Mouse (Mus musculus) spleen, adult 2 months (tissue): ENCODE data around the gene Golga5. TPM values are rescaled to one million over a fixed set of nuclear protein-coding genes. Genes with fewer than 3 reads are reported as not detected.

Experiments used
- DNase-seq, 2 experiments: peaks; one replicate each; pipeline versions ENCODE4 v3.0.0 to v3.0.0-alpha.2; 2012 to 2021; ENCODE audit warnings: low spot score in 2 of 2, low read depth in 1 of 2
- H3K27ac ChIP-seq: fragments of 200-500 bp; 2 replicates; pipeline ENCODE4 v1.5.1; 2012; ENCODE audit warnings: low read length, inconsistent platforms; ENCODE audit not compliant: insufficient read depth
- H3K27me3 ChIP-seq: fragments of 200-500 bp; 2 replicates; pipeline ENCODE4 v1.6.1; 2012; ENCODE audit warnings: mild to moderate bottlenecking, moderate library complexity, low read length, inconsistent platforms; ENCODE audit not compliant: control insufficient read depth, insufficient read depth
- H3K36me3 ChIP-seq: fragments of 200-500 bp; 2 replicates; pipeline ENCODE4 v1.6.1; 2012; ENCODE audit warnings: mild to moderate bottlenecking, low read length, inconsistent platforms; ENCODE audit not compliant: control insufficient read depth, insufficient read depth
- H3K4me1 ChIP-seq: fragments of 200-500 bp; 2 replicates; pipeline ENCODE4 v1.6.1; 2011; ENCODE audit warnings: inconsistent platforms; ENCODE audit not compliant: control insufficient read depth, insufficient read depth, insufficient read length
- H3K4me3 ChIP-seq: fragments of 200-500 bp; 2 replicates; pipeline ENCODE4 v1.5.1; 2011; ENCODE audit warnings: mild to moderate bottlenecking, inconsistent platforms; ENCODE audit not compliant: insufficient read depth, insufficient read length; ENCODE audit errors: extremely low read depth
- CTCF ChIP-seq: fragments of 200-500 bp; IDR thresholded peaks from 2 replicates; pipeline ENCODE4 v1.5.1; 2011; ENCODE audit warnings: mild to moderate bottlenecking, inconsistent platforms; ENCODE audit not compliant: insufficient read depth, insufficient read length, insufficient replicate concordance; ENCODE audit errors: extremely low read depth
- POLR2A ChIP-seq: fragments of 200-500 bp; IDR thresholded peaks from 2 replicates; pipeline ENCODE4 v1.6.1; 2011; ENCODE audit warnings: low read depth, low read length, inconsistent platforms
- WGBS: fragments of 180-500 bp; shearing (Covaris S2); methylation state at CpG from one replicate; pipeline ENCODE4 v1.1.7; 2018; 5-methylcytosine and 5-hydroxymethylcytosine counted together
- polyA plus RNA-seq: library from polyadenylated mRNA; depleted of rRNA; stranded (reverse); fragments of >200 nt; gene quantifications from 2 replicates; pipeline ENCODE4 v1.2.3, GENCODE M21; 2012

The Golga5 gene
- polyA plus RNA-seq, 1 experiment = 6.9 TPM

GRCm38 (mm10) chr12:102497905-102498304 lies 29.0 kb downstream of the Golga5 start:
- H3K36me3 ChIP-seq = peaks cover 31% of the 10 kb centered on the region
- no peaks in the 10 kb centered on the region for H3K27me3 ChIP-seq
- no peaks in the 10 kb centered on the region for H3K4me1 ChIP-seq
- H3K4me3 ChIP-seq = no peak overlapping the region
- H3K27ac ChIP-seq = no peak overlapping the region
- TF ChIP-seq CTCF (no peak), POLR2A (no peak)
- 31% methylated on average over 2 of the region's 2 CpGs for WGBS
- no peak for DNase-seq

- WGBS = 85% methylated on average over 8 of the region's 8 CpGs
- H3K4me3 ChIP-seq = no peak overlapping the region
- no peak for DNase-seq
- no peaks in the 10 kb centered on the region for H3K27me3 ChIP-seq
- peaks cover 24% of the 10 kb centered on the region for H3K36me3 ChIP-seq
- no peak overlapping the region for H3K27ac ChIP-seq
- H3K4me1 ChIP-seq = no peaks in the 10 kb centered on the region
- TF ChIP-seq CTCF (no peak), POLR2A (no peak)
Observed at GRCm38 (mm10) chr12:102498726-102499125, 29.8 kb downstream of the Golga5 start.

GRCm38 (mm10) chr12:102499210-102499609 lies 30.3 kb downstream of the Golga5 start:
- Histone ChIP-seq H3K4me1 (no peaks in the 10 kb centered on the region), H3K27ac (no peak overlapping the region), H3K36me3 (peaks cover 19% of the 10 kb centered on the region), H3K27me3 (no peaks in the 10 kb centered on the region), H3K4me3 (no peak overlapping the region)
- 93% methylated on average over 5 of the region's 5 CpGs for WGBS
- TF ChIP-seq POLR2A (no peak), CTCF (no peak)
- no peak for DNase-seq

- Histone ChIP-seq H3K36me3 (peaks cover 18% of the 10 kb centered on the region), H3K4me1 (no peaks in the 10 kb centered on the region), H3K4me3 (no peak overlapping the region), H3K27ac (no peak overlapping the region), H3K27me3 (no peaks in the 10 kb centered on the region)
- WGBS = 69% methylated on average over 4 of the region's 4 CpGs
- DNase-seq = no peak
- no peak for TF ChIP-seq POLR2A
- TF ChIP-seq CTCF = no peak
Observed at GRCm38 (mm10) chr12:102499723-102500122, 30.8 kb downstream of the Golga5 start.

GRCm38 (mm10) chr12:102501038-102501437 lies 32.1 kb downstream of the Golga5 start:
- DNase-seq = no peak
- no peaks in the 10 kb centered on the region for H3K4me1 ChIP-seq
- WGBS = 77% methylated on average over 2 of the region's 2 CpGs
- peaks cover 14% of the 10 kb centered on the region for H3K36me3 ChIP-seq
- H3K27me3 ChIP-seq = no peaks in the 10 kb centered on the region
- no peak for TF ChIP-seq POLR2A
- no peak for TF ChIP-seq CTCF
- H3K4me3 ChIP-seq = no peak overlapping the region
- H3K27ac ChIP-seq = no peak overlapping the region

- TF ChIP-seq CTCF (no peak), POLR2A (no peak)
- Histone ChIP-seq H3K36me3 (peaks cover 8% of the 10 kb centered on the region), H3K4me1 (no peaks in the 10 kb centered on the region), H3K27me3 (no peaks in the 10 kb centered on the region), H3K27ac (no peak overlapping the region), H3K4me3 (no peak overlapping the region)
- 84% methylated on average over 8 of the region's 8 CpGs for WGBS
- no peak for DNase-seq
Observed at GRCm38 (mm10) chr12:102501848-102502595, 33.1 kb downstream of the Golga5 start.

- 83% methylated on average over 9 of the region's 9 CpGs for WGBS
- Histone ChIP-seq H3K4me1 (no peaks in the 10 kb centered on the region), H3K27ac (no peak overlapping the region), H3K36me3 (no peaks in the 10 kb centered on the region), H3K4me3 (no peak overlapping the region), H3K27me3 (no peaks in the 10 kb centered on the region)
- TF ChIP-seq CTCF (no peak), POLR2A (no peak)
- DNase-seq = no peak
Observed at GRCm38 (mm10) chr12:102505131-102505713, 36.3 kb downstream of the Golga5 start.
